Mouse (Mus musculus) olfactory bulb, adult 2 months (tissue): ENCODE measurements around the gene Ube2o. TPM values are rescaled to one million over a fixed set of nuclear protein-coding genes. Genes with fewer than 3 reads are reported as not detected.

Experiments used
- H3K27ac ChIP-seq: fragments of 200-500 bp; 2 replicates; pipeline ENCODE4 v1.5.1; 2012; ENCODE audit warnings: low read depth, low read length; ENCODE audit not compliant: insufficient read depth
- H3K4me1 ChIP-seq: fragments of 200-500 bp; 2 replicates; pipeline ENCODE4 v1.6.1; 2012; ENCODE audit warnings: low read length; ENCODE audit not compliant: control insufficient read depth, insufficient read depth
- H3K4me3 ChIP-seq: fragments of 200-500 bp; 2 replicates; pipeline ENCODE4 v1.5.1; 2012; ENCODE audit warnings: mild to moderate bottlenecking, low read depth, low read length, moderate library complexity; ENCODE audit not compliant: insufficient read depth
- CTCF ChIP-seq: fragments of 200-500 bp; IDR thresholded peaks from 2 replicates; pipeline ENCODE4 v1.5.1; 2012; ENCODE audit warnings: low read depth, mild to moderate bottlenecking, low read length, moderate library complexity; ENCODE audit not compliant: insufficient read depth
- POLR2A ChIP-seq: fragments of 200-500 bp; IDR thresholded peaks from 2 replicates; pipeline ENCODE4 v1.6.1; 2012; ENCODE audit warnings: mild to moderate bottlenecking, low read depth, low read length, moderate library complexity; ENCODE audit not compliant: insufficient read depth
- WGBS: fragments of 180-500 bp; shearing (Covaris S2); methylation state at CpG from one replicate; pipeline ENCODE4 v1.1.7; 2018; 5-methylcytosine and 5-hydroxymethylcytosine counted together
- polyA plus RNA-seq: library from polyadenylated mRNA; stranded (reverse); fragments of >200 nt; gene quantifications from 2 replicates; pipeline ENCODE4 v1.2.4, GENCODE M21; 2012; ENCODE audit warnings: low replicate concordance; ENCODE audit not compliant: missing spikeins, insufficient read depth, insufficient read length

The Ube2o gene
- polyA plus RNA-seq, 1 experiment: not detected

DNA sequence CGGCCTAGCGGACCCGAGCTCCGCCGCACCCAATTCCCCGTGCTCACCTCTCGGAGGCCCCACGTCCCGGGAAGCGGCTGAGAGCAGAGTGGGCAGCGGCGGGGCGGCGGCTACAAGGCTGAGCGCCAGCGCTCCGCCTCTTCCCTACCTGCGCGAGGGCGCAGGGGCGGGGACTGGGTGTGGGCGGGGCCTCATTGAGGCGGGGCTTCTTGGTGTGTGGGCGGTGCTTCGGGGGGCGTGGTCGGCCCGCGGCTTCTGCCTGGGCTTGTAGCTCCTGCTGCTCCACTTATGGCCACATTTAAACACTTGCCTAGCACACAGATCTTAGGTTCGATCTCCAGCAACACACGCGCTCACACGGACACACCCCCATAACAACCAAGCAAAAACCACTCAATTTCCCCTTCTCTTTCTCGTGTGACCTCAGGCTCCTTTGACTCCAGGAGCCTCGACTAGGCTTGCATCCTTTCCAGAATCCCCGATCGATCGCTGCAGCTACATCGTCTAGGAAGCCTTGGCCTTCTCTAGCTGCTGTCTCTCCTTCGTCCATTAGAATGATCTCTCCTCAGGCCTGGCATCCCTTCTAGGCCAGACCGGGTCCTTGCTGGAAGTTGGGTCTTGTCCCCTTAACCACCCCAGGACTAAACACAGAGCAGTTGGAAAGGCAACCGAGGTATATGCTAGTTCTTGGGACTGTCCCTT is 43.0 kb upstream of the Ube2o start:
- Histone ChIP-seq H3K4me1 (peaks cover 25% of the 10 kb centered on the region), H3K4me3 (peak overlapping the region; percentile 37), H3K27ac (no peak overlapping the region)
- 15% methylated on average over 42 of the region's 42 CpGs for WGBS
- TF ChIP-seq CTCF: no peak
- no peak for TF ChIP-seq POLR2A

DNA sequence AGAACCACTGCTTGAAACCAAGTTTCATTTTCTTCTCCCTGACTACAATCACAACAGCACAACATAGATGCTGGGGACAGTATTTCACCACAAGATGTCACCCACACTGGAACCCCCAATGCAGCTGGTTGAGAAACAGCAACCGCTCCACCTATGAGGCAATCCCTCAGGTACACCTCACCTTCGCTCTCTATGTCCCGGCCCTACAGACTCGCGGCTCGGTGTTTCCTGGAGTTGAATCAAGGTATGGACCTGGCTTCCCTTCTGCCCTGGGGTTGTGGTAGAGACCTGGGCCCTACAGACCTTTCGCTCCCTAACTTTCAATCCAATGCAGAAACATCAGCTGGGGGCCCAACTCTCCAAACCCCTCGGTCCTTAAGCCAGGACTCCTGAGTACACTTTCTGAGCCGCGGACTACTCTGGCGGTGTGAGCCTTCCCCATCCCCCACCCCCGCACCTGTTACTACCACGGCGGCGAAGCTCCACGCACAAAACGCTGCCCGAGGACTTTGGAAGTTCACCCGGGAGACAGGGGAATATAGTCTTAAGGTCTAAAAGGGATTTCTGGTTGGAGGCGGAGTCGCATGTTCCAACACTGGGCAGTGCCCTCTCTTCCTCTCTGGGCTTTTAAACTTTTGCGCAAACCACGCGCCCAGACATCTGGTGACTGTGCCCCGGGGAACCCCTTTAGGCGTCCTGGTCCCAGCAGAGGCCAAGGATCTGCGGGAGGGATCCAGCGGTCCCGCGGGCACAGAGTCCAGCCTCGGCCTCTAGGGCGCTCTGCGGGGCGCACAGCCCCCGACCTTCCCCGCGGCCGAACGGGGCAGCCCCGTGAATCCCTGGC is 42.3 kb upstream of the Ube2o start:
- 21% methylated on average over 40 of the region's 40 CpGs for WGBS
- TF ChIP-seq POLR2A (no peak), CTCF (no peak)
- Histone ChIP-seq H3K27ac (no peak overlapping the region), H3K4me3 (peak overlapping the region; percentile 37), H3K4me1 (peaks cover 25% of the 10 kb centered on the region)

DNA sequence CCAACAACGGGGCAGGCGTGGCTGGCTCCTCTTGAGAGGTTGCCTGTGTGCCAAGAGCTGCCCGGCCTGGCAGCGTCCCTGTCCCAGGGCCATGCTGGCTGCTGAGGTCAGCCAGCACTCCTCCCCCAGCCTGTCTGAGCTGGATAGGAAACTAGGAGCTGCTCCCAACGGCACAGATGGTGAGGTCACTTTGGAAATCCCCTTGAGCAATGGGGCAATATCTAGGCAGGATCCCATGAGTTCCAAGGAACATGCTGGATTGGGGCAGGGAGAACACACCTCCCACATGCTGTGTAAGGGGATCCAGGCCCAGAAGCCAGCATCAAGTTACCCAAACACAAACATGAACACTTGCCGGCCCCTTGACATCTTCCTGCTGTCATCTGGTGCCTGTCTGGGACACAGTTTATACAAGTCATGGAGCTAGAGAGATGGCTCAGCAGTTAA is 40.0 kb upstream of the Ube2o start:
- peaks cover 25% of the 10 kb centered on the region for H3K4me1 ChIP-seq
- TF ChIP-seq CTCF (no peak), POLR2A (no peak)
- WGBS: 50% methylated on average over 6 of the region's 6 CpGs
- H3K27ac ChIP-seq: no peak overlapping the region
- H3K4me3 ChIP-seq: no peak overlapping the region

DNA sequence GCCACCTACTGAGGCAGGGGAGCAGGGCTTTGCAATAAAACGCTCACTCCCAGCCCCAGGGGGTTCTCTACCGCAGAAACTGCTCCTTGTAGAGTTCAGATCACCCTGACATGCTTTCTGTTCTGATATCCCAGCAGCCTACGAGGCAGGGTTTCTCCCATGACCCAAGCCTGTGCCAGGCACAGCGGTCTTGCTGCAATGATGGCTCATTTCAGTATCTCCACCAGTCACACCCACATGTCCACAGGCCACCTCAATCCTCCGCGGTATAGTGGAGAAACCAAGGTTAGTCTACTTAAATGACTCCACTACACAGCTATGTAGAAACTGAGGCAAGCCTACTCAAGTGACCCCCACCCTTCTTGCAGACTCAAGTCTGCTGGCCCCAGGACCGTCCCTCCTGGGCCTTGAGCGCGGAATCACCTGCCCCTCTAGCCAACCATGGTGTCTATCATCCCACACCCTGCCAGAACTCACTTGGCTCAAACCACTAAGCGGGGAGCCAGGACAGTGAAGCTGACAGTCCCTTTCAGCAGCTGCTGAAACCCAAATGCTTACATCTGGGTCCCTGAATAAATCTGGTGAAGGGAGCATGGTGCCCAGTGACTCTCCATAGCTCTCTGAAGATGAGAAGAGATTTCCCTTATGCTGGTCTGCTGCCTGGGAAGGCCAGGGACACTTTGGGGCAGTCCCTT is 39.5 kb upstream of the Ube2o start:
- H3K4me1 ChIP-seq: peaks cover 26% of the 10 kb centered on the region
- H3K27ac ChIP-seq: no peak overlapping the region
- 86% methylated on average over 10 of the region's 10 CpGs for WGBS
- H3K4me3 ChIP-seq: no peak overlapping the region
- no peak for TF ChIP-seq CTCF
- no peak for TF ChIP-seq POLR2A

DNA sequence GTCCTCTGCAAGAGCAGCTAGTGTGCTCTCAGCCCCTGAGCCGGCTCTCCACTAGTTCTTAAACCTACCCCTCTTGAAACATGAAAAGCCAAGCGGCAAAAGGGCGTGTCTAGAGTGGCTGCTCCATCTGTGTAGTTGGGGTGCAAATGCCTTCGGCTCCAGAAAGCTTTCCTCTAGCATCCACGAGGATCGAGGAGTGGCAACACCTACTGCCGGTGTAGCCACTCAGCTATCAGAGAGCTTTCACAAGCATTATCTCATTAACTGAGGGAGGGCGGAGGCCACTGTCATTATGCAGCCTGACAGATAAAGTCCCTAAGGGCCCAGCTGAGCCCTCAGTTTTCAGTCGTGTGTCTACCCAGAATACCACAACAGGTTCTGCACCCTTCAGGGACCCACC is 38.8 kb upstream of the Ube2o start:
- peaks cover 29% of the 10 kb centered on the region for H3K4me1 ChIP-seq
- no peak overlapping the region for H3K27ac ChIP-seq
- no peak overlapping the region for H3K4me3 ChIP-seq
- WGBS: 43% methylated on average over 9 of the region's 9 CpGs
- TF ChIP-seq CTCF (no peak), POLR2A (no peak)

DNA sequence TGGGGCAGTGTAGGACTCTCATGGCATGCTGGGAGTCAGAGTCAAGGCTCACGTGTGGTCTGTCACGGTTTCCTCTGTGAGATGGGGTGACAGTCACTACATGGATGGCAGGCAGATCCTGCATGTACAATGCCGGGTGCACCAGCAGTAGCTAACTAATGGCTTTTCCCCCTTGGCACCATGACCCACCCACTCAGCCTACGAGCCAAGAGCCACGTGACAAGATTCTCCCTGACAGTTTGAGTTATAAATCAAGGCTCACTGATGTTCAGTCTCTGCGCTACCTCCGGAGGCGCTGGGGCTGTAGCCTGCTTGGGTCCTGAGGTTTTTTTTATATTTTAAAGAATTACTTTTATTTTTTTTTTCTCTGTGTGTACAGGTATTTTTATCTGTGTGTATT is 38.3 kb upstream of the Ube2o start:
- no peak overlapping the region for H3K4me3 ChIP-seq
- H3K27ac ChIP-seq: no peak overlapping the region
- 57% methylated on average over 8 of the region's 8 CpGs for WGBS
- peaks cover 27% of the 10 kb centered on the region for H3K4me1 ChIP-seq
- TF ChIP-seq CTCF: no peak
- TF ChIP-seq POLR2A: no peak

DNA sequence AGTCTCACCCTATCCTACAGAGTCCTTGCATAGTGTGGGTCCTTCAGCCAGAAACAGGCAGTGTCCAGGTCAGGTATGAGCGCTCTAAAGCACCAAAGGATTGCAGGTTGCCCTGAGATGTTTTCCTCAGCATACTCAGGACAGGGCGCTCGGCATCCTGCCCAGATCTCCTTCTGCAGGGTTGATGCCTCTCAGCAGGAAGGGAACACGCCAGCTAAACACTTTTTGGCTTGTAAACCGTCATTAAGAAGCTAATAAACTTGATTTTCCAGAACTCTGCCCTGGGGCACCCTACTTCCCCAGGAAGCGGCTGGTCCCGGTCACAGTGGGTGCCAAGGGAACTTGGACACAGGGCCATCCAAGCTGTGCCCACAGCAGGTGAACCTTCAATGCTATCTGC is 37.9 kb upstream of the Ube2o start:
- no peak overlapping the region for H3K27ac ChIP-seq

DNA sequence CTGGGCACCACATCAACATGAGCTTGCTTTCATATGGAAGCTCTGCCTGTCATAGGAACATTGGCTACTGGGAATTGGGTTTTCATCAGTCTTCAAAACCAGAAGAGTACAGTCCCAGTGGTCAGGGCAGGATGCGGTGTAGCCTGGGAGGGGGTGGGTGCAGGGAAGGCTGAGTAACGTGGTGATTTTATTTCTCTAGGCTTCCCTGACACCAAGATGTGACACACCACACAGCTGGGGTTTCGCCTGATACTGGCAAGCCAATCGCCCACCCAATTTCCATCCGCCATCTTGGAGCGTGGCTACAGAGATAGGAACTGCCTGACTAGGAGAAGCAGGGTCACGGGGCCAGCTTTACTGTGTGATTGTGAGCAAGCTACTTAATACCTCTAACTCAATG is 37.4 kb upstream of the Ube2o start:
- Histone ChIP-seq H3K4me1 (peaks cover 18% of the 10 kb centered on the region), H3K27ac (no peak overlapping the region), H3K4me3 (no peak overlapping the region)
- TF ChIP-seq POLR2A (no peak), CTCF (no peak)
- WGBS: 87% methylated on average over 7 of the region's 7 CpGs

More for the DNA sequence above, 37.9 kb upstream of the Ube2o start:
- 77% methylated on average over 7 of the region's 7 CpGs for WGBS
- TF ChIP-seq CTCF (no peak), POLR2A (no peak)
- Histone ChIP-seq H3K4me3 (no peak overlapping the region), H3K4me1 (peaks cover 23% of the 10 kb centered on the region)
